Mouse (Mus musculus): ENCODE data around the gene Padi3. TPM values are rescaled to one million over a fixed set of nuclear protein-coding genes. Genes with fewer than 3 reads are reported as not detected.

Padi3 gene
- polyA plus RNA-seq, 1 experiment from 2014 or later = not detected

DNA sequence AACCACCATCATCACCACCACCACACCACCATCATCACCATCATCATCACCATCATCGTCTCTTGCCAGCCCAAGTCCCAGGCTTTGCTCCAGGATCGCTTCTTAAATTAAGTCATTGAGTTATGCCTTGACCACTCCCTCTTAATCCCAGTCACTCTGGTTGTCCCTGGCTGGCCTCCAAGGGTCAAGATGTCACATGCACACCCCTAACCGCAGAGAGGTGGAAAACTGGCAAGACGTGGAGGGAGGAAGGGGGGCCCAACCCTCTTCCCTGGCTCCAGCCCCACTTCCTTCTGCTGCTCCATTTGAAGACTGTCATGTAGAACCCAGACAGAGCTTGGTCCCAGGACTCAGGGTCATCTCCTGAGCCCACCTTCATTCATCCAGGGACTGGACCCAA is 34.5 kb upstream of the Padi3 start:
- ATAC-seq (ENCODE audit: low read depth) = no peak
- Histone ChIP-seq H3K4me1 (ENCODE audit: control insufficient read depth, insufficient read depth, low read length) (no peaks in the 10 kb centered on the region), H3K27me3 (ENCODE audit: control insufficient read depth, insufficient read depth, low read length) (no peaks in the 10 kb centered on the region), H3K36me3 (ENCODE audit: control insufficient read depth, insufficient read depth, low read length) (no peaks in the 10 kb centered on the region), H3K27ac (ENCODE audit: low read depth, low read length) (no peak overlapping the region), H3K4me2 (ENCODE audit: low read depth, low read length) (no peak overlapping the region), H3K9ac (replicated peaks; ENCODE audit: low read depth, low read length) (no peak overlapping the region), H3K4me3 (ENCODE audit: low read depth, low read length) (no peak overlapping the region), H3K9me3 (ENCODE audit: control insufficient read depth, low read length) (no peaks in the 10 kb centered on the region)
- WGBS = 81% methylated on average over 4 of the region's 4 CpGs

DNA sequence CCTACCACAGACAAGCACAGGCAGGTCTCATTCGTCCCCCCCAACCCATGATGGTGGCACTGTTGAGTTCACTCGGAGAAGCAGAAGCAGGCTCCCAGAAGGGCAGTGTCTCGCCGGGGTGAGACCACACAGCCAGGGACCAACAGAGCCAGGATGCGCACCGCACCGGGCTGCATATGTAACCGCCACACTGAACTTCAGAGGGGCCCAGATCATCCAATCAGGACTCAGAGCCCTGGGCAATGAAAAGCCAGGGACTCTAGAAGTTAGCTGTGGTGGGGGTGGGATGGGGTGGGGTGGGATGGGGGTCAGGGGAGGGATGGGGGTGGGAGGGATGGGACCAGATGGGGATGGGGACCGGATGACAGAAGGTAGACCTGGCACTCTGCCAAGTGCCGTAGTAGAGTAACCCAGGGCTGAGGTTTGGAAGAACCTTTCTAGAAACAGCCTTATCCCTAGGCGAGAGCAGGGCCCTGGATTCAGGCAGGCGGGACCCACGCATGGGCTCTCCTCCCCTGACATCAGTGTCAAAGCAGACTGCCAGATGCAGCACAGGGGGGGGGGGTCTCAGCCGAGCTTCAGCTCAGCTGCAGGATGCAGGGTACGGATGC is 33.3 kb upstream of the Padi3 start:
- no peak overlapping the region for H3K4me3 ChIP-seq (ENCODE audit: low read depth, low read length)
- no peaks in the 10 kb centered on the region for H3K27me3 ChIP-seq (ENCODE audit: control insufficient read depth, insufficient read depth, low read length)
- 0 out of 2 replicates have a peak, but pooled peaks have one; percentile 14 for ATAC-seq (ENCODE audit: low read depth)
- H3K9ac ChIP-seq (replicated peaks; ENCODE audit: low read depth, low read length) = no peak overlapping the region
- no peak overlapping the region for H3K4me2 ChIP-seq (ENCODE audit: low read depth, low read length)
- no peak overlapping the region for H3K27ac ChIP-seq (ENCODE audit: low read depth, low read length)
- 53% methylated on average over 15 of the region's 15 CpGs for WGBS
- no peaks in the 10 kb centered on the region for H3K4me1 ChIP-seq (ENCODE audit: control insufficient read depth, insufficient read depth, low read length)
- no peaks in the 10 kb centered on the region for H3K9me3 ChIP-seq (ENCODE audit: control insufficient read depth, low read length)
- no peaks in the 10 kb centered on the region for H3K36me3 ChIP-seq (ENCODE audit: control insufficient read depth, insufficient read depth, low read length)

DNA sequence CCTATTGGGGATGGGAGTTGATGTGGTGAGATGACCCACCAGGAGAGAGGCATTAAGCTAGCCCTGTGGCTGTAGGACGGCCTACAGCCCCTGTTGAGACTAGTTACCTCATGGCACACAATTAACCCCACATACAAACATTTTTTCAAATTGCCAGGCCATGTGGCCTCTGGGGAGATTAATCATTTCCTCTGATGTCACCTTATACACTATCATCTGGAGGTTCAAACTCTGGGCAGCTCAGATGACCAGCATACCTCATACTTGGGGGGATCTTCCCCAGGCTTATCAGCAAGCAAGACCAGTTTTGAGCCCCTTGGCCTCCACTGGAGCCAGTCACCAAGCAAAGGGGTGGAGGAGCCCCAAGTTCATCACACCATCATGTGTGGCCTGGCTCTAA is 32.5 kb upstream of the Padi3 start:
- H3K36me3 ChIP-seq (ENCODE audit: control insufficient read depth, insufficient read depth, low read length) = no peaks in the 10 kb centered on the region
- no peak overlapping the region for H3K27ac ChIP-seq (ENCODE audit: low read depth, low read length)
- H3K4me1 ChIP-seq (ENCODE audit: control insufficient read depth, insufficient read depth, low read length) = no peaks in the 10 kb centered on the region
- no peaks in the 10 kb centered on the region for H3K9me3 ChIP-seq (ENCODE audit: control insufficient read depth, low read length)
- H3K9ac ChIP-seq (replicated peaks; ENCODE audit: low read depth, low read length) = no peak overlapping the region
- H3K27me3 ChIP-seq (ENCODE audit: control insufficient read depth, insufficient read depth, low read length) = no peaks in the 10 kb centered on the region
- ATAC-seq (ENCODE audit: low read depth) = no peak
- H3K4me2 ChIP-seq (ENCODE audit: low read depth, low read length) = no peak overlapping the region
- 71% methylated on average over 1 of the region's 1 CpGs for WGBS
- no peak overlapping the region for H3K4me3 ChIP-seq (ENCODE audit: low read depth, low read length)

DNA sequence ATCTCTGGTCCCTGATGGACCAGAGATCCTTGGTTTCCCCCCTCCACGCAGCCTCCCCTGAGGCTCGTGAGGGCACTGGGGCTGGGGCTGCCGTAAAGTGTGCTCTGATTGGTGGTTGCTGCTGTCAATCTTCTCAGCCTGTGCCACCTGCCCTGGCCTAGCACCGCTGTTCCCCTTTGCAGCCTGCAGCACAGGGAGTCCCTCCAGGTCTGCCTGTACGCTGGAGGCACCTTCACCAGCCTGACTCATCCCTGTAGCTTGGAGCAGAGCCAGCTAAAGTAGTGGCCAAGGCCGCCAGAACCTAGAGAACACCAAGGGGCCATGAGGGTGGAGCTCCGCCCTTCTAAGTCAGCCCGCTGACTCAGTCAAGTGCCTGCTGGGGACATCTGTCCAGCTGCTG is 27.4 kb upstream of the Padi3 start:
- Histone ChIP-seq H3K9ac (replicated peaks; ENCODE audit: low read depth, low read length) (no peak overlapping the region), H3K9me3 (ENCODE audit: control insufficient read depth, low read length) (no peaks in the 10 kb centered on the region), H3K4me3 (ENCODE audit: low read depth, low read length) (no peak overlapping the region), H3K4me2 (ENCODE audit: low read depth, low read length) (no peak overlapping the region), H3K4me1 (ENCODE audit: control insufficient read depth, insufficient read depth, low read length) (peaks cover 4% of the 10 kb centered on the region; the same call in 1 of the 2 replicates), H3K36me3 (ENCODE audit: control insufficient read depth, insufficient read depth, low read length) (no peaks in the 10 kb centered on the region), H3K27ac (ENCODE audit: low read depth, low read length) (no peak overlapping the region), H3K27me3 (ENCODE audit: control insufficient read depth, insufficient read depth, low read length) (no peaks in the 10 kb centered on the region)
- WGBS = 29% methylated on average over 8 of the region's 8 CpGs
- no peak for ATAC-seq (ENCODE audit: low read depth)

DNA sequence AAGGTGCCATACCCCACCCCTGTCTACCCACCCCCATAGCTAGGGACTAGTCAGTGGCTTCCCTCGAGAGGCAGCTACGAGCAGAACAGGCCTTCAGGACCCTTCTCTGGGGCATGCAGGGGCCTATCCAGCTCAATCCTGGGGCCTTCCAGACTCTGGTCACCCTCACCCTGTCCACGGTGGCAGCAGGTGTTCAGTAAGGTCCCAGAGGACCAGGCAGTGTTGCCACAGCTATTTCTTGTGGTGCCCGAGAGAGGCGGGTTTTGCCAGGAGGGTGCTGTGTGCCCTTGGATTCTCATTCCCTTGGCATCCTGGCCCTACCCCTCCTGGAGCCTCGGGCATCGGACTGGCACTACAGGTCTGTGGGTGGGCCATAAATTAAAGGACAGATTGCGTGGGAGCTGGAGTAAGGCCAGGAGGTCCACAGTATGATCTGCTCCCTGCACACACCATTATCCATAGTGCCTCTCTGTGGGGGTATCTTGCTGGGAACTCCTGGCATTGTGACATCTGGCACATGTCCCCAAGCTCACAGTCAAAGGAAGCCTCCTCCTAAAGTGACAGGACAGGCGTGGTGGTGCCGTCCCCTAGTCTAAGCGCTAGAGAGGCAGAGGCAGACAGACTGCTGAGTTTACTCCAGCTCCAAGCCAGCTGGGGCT is 25.9 kb upstream of the Padi3 start:
- WGBS = 35% methylated on average over 11 of the region's 11 CpGs
- H3K27me3 ChIP-seq (ENCODE audit: control insufficient read depth, insufficient read depth, low read length) = no peaks in the 10 kb centered on the region
- H3K27ac ChIP-seq (ENCODE audit: low read depth, low read length) = 0 out of 2 replicates have a peak overlapping the region, but pooled peaks have one; percentile 22
- H3K36me3 ChIP-seq (ENCODE audit: control insufficient read depth, insufficient read depth, low read length) = no peaks in the 10 kb centered on the region
- no peak overlapping the region for H3K4me2 ChIP-seq (ENCODE audit: low read depth, low read length)
- peak; percentile 71; the same call in 1 of the 2 replicates for ATAC-seq (ENCODE audit: low read depth)
- H3K4me1 ChIP-seq (ENCODE audit: control insufficient read depth, insufficient read depth, low read length) = peaks cover 4% of the 10 kb centered on the region; the same call in 1 of the 2 replicates
- no peaks in the 10 kb centered on the region for H3K9me3 ChIP-seq (ENCODE audit: control insufficient read depth, low read length)
- no peak overlapping the region for H3K9ac ChIP-seq (replicated peaks; ENCODE audit: low read depth, low read length)
- H3K4me3 ChIP-seq (ENCODE audit: low read depth, low read length) = no peak overlapping the region

DNA sequence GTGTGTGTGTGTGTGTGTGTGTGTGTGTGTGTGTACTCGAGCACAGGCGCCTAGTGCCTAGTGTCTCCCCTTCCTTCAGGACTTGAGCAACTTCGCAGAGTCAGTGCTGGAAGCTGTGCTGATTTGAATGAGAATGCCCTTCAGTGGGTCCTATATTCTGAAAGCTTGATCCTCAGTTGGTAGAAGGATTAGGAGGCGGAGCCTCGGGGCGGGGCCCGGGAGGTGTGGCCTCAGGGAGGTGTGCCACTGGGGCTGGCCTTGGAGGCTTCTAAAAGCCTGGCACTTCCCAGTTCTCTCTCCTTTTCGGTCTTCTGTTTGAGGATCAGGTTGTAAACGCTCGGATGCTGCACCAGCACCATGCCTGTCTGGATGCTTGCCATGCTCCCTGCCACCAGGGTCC is 25.2 kb upstream of the Padi3 start:
- Histone ChIP-seq H3K4me1 (ENCODE audit: control insufficient read depth, insufficient read depth, low read length) (peaks cover 4% of the 10 kb centered on the region; the same call in 1 of the 2 replicates), H3K9me3 (ENCODE audit: control insufficient read depth, low read length) (no peaks in the 10 kb centered on the region), H3K27me3 (ENCODE audit: control insufficient read depth, insufficient read depth, low read length) (no peaks in the 10 kb centered on the region), H3K9ac (replicated peaks; ENCODE audit: low read depth, low read length) (no peak overlapping the region), H3K4me3 (ENCODE audit: low read depth, low read length) (no peak overlapping the region), H3K27ac (ENCODE audit: low read depth, low read length) (no peak overlapping the region), H3K36me3 (ENCODE audit: control insufficient read depth, insufficient read depth, low read length) (no peaks in the 10 kb centered on the region), H3K4me2 (ENCODE audit: low read depth, low read length) (no peak overlapping the region)
- WGBS = 3% methylated on average over 9 of the region's 10 CpGs
- ATAC-seq (ENCODE audit: low read depth) = 0 out of 2 replicates have a peak, but pooled peaks have one; percentile 36

DNA sequence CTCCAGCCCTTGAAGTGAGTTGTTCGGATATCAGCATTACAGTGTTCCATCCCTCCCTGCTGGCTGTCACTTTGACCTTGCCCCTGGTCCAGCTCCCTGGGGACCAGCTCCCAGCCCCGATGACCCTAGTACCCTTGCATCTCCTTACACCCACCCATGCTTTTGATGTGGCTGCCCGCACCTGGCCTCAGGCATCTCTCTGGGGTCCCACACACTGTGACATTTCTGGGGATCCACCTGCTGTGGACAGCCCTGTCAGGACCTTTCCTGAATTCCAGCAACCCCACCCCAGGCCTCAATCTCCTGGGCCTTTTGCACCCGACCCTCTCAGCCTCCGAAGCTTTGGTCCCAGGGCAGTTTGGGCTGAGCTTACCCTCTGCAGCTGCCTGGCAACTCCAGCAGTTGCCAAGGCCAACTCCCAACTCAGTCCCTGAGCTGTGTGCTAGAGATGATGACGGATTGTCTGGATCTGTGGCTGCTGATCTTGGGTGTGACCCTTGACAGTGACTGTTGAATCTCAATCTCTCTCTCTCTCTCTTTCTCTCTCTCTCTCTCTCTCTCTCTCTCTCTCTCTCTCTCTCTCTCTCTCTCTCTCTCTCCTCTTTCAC is 24.0 kb upstream of the Padi3 start:
- no peak overlapping the region for H3K9ac ChIP-seq (replicated peaks; ENCODE audit: low read depth, low read length)
- no peaks in the 10 kb centered on the region for H3K36me3 ChIP-seq (ENCODE audit: control insufficient read depth, insufficient read depth, low read length)
- no peak for ATAC-seq (ENCODE audit: low read depth)
- no peak overlapping the region for H3K4me2 ChIP-seq (ENCODE audit: low read depth, low read length)
- H3K9me3 ChIP-seq (ENCODE audit: control insufficient read depth, low read length) = no peaks in the 10 kb centered on the region
- whole genome bisulfite sequencing = 62% methylated on average over 6 of the region's 6 CpGs
- no peaks in the 10 kb centered on the region for H3K27me3 ChIP-seq (ENCODE audit: control insufficient read depth, insufficient read depth, low read length)
- H3K4me3 ChIP-seq (ENCODE audit: low read depth, low read length) = no peak overlapping the region
- peaks cover 4% of the 10 kb centered on the region; the same call in 1 of the 2 replicates for H3K4me1 ChIP-seq (ENCODE audit: control insufficient read depth, insufficient read depth, low read length)
- H3K27ac ChIP-seq (ENCODE audit: low read depth, low read length) = no peak overlapping the region

DNA sequence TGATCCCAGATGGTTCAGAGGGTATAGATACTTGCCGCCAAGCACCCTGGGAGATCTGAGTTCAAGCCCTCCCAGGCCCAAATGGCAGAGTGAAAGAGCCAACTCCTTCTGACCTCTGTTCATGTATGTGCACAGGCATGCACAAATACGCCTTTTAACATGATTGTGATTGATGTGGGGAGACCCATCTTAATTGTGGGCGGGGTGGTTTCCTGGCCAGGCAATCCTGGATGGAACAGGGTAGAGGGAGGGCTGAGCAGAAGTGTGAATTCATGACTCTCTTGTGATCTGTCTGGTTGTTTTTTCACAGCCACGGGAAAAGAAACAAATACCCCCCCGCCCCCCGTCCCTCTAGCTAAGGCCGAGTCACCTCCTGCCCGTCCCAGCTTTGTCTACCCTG is 22.4 kb upstream of the Padi3 start:
- Histone ChIP-seq H3K4me1 (ENCODE audit: control insufficient read depth, insufficient read depth, low read length) (peaks cover 4% of the 10 kb centered on the region; the same call in 1 of the 2 replicates), H3K27ac (ENCODE audit: low read depth, low read length) (no peak overlapping the region), H3K9ac (replicated peaks; ENCODE audit: low read depth, low read length) (no peak overlapping the region), H3K9me3 (ENCODE audit: control insufficient read depth, low read length) (no peaks in the 10 kb centered on the region), H3K4me2 (ENCODE audit: low read depth, low read length) (no peak overlapping the region), H3K4me3 (ENCODE audit: low read depth, low read length) (no peak overlapping the region), H3K36me3 (ENCODE audit: control insufficient read depth, insufficient read depth, low read length) (no peaks in the 10 kb centered on the region), H3K27me3 (ENCODE audit: control insufficient read depth, insufficient read depth, low read length) (no peaks in the 10 kb centered on the region)
- WGBS = 43% methylated on average over 8 of the region's 8 CpGs
- no peak for ATAC-seq (ENCODE audit: low read depth)

DNA sequence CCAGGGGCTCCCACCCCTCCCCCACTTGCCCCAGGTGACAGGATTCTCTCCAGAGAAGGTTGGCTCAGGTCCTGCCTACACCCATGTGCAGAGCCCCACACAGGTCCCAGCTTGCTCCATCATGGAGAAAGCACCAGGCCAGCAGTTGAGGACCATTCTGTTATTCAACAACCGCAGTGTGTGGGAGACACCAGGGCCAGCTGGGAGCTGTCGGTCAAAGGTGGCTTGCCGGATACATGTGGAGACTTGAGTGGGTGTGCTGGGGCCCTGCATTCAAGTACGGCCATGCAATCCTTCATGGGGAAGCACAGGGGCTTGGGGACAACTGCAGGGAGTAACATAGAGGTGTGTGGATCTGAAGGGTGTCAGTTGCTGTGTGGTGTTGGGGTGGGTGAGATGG is 21.4 kb upstream of the Padi3 start:
- Histone ChIP-seq H3K27me3 (ENCODE audit: control insufficient read depth, insufficient read depth, low read length) (no peaks in the 10 kb centered on the region), H3K9me3 (ENCODE audit: control insufficient read depth, low read length) (no peaks in the 10 kb centered on the region), H3K4me1 (ENCODE audit: control insufficient read depth, insufficient read depth, low read length) (peaks cover 4% of the 10 kb centered on the region; the same call in 1 of the 2 replicates), H3K36me3 (ENCODE audit: control insufficient read depth, insufficient read depth, low read length) (no peaks in the 10 kb centered on the region), H3K27ac (ENCODE audit: low read depth, low read length) (no peak overlapping the region), H3K4me2 (ENCODE audit: low read depth, low read length) (no peak overlapping the region), H3K4me3 (ENCODE audit: low read depth, low read length) (no peak overlapping the region), H3K9ac (replicated peaks; ENCODE audit: low read depth, low read length) (no peak overlapping the region)
- 91% methylated on average over 4 of the region's 4 CpGs for WGBS
- no peak for ATAC-seq (ENCODE audit: low read depth)

Data from neural tube, embryonic 14.5 days (tissue).